Mouse (Mus musculus) left cerebral cortex, postnatal 36 days (tissue): Measurements from ENCODE around the gene Sptb. TPM values are rescaled to one million over a fixed set of nuclear protein-coding genes. Genes with fewer than 3 reads are reported as not detected.

ENCODE experiments used
- DNase-seq, 2 experiments: peaks; one replicate each; pipeline ENCODE4 v3.0.0; 2021 to 2022; ENCODE audit warnings: low spot score in 2 of 2, mixed read lengths in 1 of 2
- intact Hi-C: fragments of 180-260 bp; cut with DNase I; formaldehyde crosslinking; loops from one replicate; pipeline ENCODE4 v1.15.1; 2025
- total RNA-seq, 2 experiments: library from RNA; stranded (reverse); gene quantifications; 2 replicates each; pipeline ENCODE4 v1.2.3; 2021

The Sptb gene
- total RNA-seq, 2 experiments from 2014 or later = 81.7 to 90.4 TPM

DNA sequence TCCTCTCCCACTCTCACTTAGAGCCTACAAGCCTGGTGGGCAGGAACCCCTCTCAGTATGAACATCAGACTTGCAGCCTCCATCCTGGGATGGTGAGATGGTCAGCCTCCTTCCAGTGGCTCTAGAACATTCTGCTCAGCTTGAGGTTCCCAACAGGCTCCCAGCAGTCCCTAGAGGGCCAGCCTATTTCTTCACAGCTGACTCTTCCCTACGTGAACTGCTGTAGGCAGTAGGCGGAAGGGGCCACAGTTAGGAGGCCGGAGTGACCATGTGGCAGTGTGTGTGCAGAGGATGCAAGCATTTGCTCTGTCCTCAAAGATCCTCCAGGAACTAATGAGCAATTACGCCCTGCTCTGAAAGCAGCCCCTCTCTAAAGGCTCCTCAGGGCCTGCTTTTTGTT, 92.2 kb downstream of the Sptb start:
- DNase-seq = no peak

GRCm38 (mm10) chr12:76615580-76615937, 94.8 kb downstream of the Sptb start:
- no peak for DNase-seq
- intact Hi-C loops = no loop called here

More for the DNA sequence above, 92.2 kb downstream of the Sptb start:
- intact Hi-C loops = no loop called here

DNA sequence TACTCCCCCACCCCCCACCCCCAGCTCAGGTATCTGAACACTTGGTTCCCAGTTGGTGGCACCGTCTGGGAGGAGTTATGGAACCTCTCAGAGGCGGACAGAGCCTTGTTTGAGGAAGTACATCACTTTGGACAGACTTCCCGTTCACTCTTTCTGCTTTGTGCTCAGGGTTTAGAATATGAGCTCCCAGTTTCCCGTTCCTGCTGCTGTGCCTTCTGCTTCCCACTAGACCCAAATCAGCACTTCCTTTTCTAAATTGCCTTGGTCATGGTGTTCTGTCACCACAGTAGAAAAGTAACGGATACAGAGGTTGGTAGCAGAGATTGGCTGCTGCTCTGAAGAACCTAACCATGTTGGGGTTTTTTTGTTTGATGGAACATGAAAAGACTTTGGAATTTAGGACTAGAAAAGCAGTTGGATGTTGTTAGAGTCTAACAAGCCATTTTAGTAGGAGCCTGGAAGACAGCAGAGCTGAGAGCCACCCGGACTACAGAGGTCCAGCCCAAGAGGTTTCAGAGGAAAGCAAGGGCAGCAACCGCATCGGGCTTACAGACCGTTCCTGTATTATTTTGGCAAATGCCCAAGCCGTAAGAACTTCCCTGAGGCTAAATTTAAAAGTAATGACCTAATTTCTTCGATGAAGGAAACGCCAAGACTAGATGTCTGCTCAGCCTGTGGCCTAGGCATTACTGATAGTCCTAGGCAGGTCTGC, 95.3 kb downstream of the Sptb start:
- DNase-seq = no peak
- intact Hi-C loops = no loop called here

DNA sequence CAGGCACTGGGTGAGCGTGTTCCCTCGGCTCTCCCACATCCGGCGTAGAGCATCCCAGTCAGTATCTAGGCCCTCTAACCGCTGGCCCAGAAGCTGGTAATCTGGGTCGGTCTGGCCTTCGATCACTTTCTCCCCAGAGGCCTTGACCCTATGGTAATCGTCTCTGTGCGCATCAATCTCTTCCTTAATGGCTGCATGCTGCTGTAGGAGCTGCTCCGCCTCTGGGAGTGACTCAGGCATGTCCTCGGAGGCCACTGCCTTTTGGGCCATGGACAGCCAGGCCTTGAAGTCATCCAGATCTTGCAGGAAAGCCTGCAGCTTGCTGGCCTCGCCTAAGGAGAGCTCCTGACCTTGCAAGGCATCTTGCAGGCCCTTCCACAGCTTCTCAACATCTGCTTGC, 97.7 kb downstream of the Sptb start:
- DNase-seq = no peak
- intact Hi-C loops = no loop called here

DNA sequence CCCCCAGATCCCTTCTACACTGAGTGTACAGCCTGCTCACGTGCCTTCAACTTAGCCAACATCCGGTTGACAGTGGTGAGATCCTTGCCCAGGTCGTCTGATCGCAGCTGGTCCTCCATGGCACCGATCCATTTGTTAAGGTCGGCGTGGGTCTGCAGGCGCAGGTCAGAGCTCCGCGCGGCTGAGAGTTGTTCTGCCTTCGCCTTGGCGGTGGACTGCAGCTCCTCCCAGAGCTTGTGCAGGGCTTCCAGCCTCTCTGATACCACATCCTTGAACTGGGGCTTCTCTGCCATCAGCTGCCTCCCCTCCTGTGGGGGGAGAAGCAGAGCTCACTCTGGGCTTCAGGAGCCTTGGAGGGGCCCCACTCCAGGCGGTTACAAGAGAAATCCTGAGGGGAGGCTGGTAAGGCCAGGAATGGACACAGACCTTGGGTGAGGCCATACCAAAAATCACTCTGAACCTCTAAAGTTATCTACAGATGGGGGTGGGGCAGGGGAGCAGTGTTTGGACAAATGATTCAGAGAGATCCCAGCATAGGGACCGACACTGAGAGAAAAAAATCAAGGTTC, 101.3 kb downstream of the Sptb start:
- intact Hi-C loops = no loop called here
- DNase-seq = no peak

- intact Hi-C loops = no loop called here
- no peak for DNase-seq
These were observed 102.1 kb downstream of the Sptb start for GRCm38 (mm10) chr12:76608241-76608640.

- DNase-seq = no peak
- intact Hi-C loops = no loop called here
These were observed 104.5 kb downstream of the Sptb start for GRCm38 (mm10) chr12:76605837-76606236.

DNA sequence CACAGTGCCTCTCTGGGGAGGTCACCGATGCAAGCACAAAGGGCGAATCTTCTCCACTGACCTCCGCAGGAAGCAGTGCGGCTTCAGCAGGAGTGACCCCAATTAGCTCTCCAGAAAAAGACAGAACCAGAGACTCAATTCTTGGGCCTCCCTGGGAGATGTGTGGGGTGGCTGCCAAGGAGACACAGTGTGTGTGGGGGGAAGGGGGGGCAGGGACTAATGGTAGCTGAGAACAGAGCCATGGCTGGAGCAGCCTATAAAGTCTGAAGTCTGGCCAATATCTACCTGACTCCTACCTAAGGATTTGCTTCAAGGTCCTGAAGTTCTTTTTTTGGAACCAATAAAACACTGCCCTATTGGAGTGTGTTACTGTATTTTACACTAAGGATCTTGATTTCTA, 105.8 kb downstream of the Sptb start:
- intact Hi-C loops = no loop called here
- no peak for DNase-seq

- DNase-seq = no peak
- intact Hi-C loops = no loop called here
These were observed 106.6 kb downstream of the Sptb start for GRCm38 (mm10) chr12:76603779-76604178.

DNA sequence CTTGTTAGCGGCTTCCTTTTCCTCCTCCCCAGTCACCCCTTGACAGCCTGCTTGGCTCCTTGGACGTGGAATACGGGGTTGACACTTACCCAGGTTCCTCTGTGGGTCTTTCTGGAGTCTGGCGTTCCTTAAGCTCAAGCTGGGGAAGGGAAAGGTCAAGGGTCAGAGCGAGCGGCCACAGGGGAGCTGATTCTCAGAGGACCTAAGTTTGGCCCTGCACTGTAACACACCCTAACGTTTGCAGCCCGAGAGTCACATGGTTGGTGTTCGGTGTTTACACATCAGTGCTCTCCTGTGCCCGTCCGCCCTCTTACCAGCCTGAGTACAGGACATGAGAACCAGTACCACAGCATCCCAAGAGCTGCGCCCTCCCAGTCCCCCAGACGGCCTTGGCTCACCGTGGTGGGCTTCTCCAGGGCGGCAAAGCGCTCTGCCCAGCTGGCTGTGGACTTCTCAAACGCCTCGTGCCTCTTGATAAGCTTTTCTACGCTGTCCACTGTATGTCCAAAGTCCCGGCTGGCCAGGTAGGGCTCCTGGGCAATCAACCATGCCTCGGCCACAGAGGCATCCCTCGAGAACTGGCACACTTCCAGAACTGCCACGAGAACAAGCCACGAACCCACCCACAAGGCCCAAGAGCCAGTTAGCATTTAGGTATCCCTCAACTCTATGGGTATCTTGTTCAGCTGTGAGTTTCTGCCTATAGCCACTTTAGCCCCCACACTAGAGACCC, 112.0 kb downstream of the Sptb start:
- no peak for DNase-seq
- intact Hi-C loops = loop anchor here (10.0 kb wide), 1 partner anchor 224 kb away; the partner anchor contains the start of gene Zbtb1

DNA sequence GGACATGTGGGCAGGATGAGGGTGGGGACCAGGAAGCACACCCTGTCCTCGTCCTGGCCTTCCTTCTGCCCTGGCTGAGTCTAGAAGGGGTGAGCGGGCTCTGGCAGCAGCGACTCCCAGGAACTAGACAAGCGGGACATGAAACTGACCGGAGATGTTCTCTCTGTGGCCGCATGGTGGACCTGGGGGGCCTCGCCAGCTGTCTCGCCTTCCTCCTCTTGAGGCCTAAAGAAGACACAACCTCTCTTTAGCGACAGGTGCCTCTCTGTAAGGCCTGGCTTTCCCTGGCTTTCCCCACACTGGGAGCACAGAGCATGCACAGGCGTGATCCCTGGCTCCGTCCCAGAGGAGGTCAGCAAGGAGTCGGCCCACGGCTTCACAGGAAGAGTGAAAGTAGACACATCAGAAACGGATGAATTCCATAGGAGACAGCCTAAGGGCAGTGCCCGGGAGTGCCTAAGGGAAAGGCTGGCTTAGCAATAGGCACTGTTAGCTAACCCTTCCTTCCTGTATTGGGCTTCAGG, 112.7 kb downstream of the Sptb start:
- no peak for DNase-seq
- intact Hi-C loops = loop anchor here (10.0 kb wide), 1 partner anchor 223 kb away; the partner anchor contains the start of gene Zbtb1

- intact Hi-C loops = loop anchor here (10.0 kb wide), 1 partner anchor 222 kb away; the partner anchor contains the start of gene Zbtb1
- peak; percentile 72 to 77 for DNase-seq
These were observed 113.9 kb downstream of the Sptb start for GRCm38 (mm10) chr12:76596292-76597023.

- DNase-seq = peak; percentile 26 to 33
- intact Hi-C loops = loop anchor here (2.0 to 10.0 kb wide), 2 partner anchors 115 to 221 kb away; partner anchors contain the start of genes Sptb and Zbtb1
These were observed 114.5 kb downstream of the Sptb start for GRCm38 (mm10) chr12:76595830-76596229.

DNA sequence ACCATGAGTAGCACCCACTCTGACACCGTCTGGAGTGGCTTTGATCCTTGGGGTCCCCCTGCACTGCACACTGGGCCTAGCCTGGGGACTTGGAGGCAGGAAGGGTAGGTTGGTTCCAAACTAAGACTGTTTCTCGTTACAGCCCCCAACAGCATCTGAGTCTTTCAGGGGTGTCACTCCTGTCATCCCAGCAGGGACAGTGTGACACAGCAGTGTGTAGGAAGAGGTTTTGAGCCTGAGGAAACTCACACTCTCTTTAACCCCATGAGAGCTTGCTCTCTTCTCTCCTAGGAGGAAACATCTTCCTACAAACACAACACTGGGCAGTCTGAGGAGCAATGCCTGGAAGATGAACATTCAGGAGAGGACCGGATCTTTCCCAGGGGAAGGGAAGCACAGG, 115.8 kb downstream of the Sptb start:
- intact Hi-C loops = loop anchor here (1.0 to 10.0 kb wide), 3 partner anchors 98 to 220 kb away; partner anchors contain the start of genes Sptb and Zbtb1
- DNase-seq = no peak

GRCm38 (mm10) chr12:76593839-76594322, 116.5 kb downstream of the Sptb start:
- DNase-seq = peak; percentile 78 to 79
- intact Hi-C loops = loop anchor here (1.0 to 10.0 kb wide), 3 partner anchors 98 to 219 kb away; partner anchors contain the start of genes Sptb and Zbtb1

DNA sequence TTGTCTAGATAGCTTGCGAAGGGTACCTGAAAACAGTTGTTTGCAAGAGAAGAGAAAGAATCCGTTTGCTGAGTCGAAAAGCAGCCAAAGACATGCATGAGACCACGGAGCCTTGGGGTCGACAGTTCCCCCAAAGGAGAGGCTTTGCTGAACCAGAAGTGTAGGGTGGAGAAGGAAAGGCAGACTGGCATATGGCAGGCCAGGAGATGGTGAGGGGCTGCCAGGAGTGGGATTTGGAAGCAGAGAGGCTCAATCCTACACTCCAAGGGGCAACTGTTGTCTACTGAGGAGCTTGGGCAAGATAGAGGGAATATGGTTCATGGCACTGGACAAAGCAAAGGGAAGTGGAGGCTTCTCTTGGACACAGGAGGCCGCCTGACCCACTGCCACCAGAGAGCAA, 117.1 kb downstream of the Sptb start:
- intact Hi-C loops = loop anchor here (10.0 kb wide), 1 partner anchor 218 kb away; the partner anchor contains the start of gene Zbtb1
- no peak for DNase-seq

- DNase-seq = no peak
- intact Hi-C loops = loop anchor here (10.0 kb wide), 1 partner anchor 217 kb away; the partner anchor contains the start of gene Zbtb1
These were observed 118.1 kb downstream of the Sptb start for GRCm38 (mm10) chr12:76592213-76592612.

GRCm38 (mm10) chr12:76591037-76591436, 119.3 kb downstream of the Sptb start:
- DNase-seq = no peak
- intact Hi-C loops = loop anchor here (10.0 kb wide), 1 partner anchor 216 kb away; the partner anchor contains the start of gene Zbtb1

DNA sequence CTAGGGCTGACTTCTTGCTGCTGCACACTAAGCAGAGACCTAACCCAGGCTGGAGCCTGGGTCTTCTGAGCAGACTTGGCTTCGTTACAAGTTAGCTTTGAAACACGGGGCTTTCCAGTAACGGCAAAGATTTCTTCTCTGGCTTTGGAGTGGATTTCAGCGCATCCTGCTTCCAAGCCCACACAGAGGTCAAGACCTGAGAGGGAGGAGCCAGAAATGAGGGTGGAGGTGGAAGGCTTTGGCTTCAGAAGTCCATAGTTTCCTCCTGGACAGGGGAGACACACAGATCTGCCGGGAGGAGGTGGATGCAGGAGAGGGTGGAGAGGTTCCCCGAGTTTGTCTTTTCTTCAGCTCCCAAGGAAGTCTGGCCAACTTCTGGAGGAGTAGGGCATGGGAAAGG, 120.8 kb downstream of the Sptb start:
- intact Hi-C loops = no loop called here
- DNase-seq = no peak
